Mouse (Mus musculus): Measurements from ENCODE around the gene Lce3a.

Lce3a gene

DNA sequence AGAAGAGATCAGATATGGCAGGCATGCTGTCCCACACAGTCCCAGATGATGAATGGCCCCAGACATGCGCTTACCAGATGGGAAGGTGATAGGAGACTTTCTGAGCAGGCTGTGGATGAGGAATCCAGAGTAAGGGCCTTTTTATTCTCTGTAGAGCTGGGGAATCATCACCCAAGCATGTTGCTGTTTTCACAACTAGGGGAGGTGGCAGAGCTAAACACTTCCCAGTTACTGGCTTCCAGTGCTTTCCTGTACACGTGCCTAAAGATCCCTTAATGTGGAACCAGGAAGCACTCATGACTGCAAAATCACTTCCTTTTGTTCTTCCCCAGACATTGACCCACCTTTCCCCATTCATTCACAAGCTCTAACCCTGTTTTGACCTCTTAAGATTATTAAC lies at the start of gene Lce3a:
TSS of gene Lce3a (minus strand) at position 101 of the 400 bp plus-strand sequence.
- no peak for DNase-seq (ENCODE audit: extremely low read depth, insufficient read length, low spot score)

DNA sequence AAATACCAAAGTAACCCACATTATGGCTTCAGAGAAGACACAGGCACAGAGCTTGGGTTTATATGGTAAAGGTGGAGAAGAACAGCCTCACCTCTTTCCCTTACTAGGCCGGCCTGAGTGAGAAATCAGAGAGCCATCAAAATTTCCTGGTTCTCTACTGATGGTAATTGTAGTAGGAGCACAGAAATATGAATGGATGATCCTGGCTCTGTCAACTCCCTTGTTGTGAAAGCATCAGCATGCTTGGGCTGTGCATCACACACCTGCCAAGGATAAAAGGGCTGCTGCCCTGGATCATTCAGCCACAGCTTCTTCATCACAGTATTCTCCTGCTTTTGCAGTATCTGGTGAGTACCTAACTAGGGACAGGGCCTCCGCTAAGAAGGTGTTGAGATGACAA lies 40.7 kb upstream of the Lce3a start, which contains the start of gene Lce3e:
TSS of gene Lce3e (plus strand) at position 301 of the 400 bp plus-strand sequence.
- DNase-seq (ENCODE audit: extremely low read depth, insufficient read length, low spot score) = no peak

DNA sequence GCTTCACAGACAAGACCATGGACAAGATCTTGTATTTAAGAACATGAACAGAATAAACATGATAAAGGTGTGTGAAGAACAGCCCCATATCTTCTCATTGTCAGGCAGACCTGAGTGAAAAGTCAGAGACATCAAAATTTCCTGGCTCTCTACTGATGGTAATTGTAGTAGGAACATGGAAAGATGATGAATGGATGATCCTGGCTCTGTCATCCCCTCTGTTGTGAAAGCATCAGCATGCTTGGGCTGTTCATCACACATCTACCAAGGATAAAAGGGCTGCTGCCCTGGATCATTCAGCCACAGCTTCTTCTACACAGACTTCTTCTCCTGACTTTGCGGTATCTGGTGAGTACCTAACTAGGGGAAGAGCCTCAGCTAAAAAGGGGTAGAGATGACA lies 31.1 kb upstream of the Lce3a start, which contains the start of gene Lce3d:
TSS of gene Lce3d (plus strand) at position 301 of the 400 bp plus-strand sequence.
- DNase-seq (ENCODE audit: extremely low read depth, insufficient read length, low spot score) = no peak

DNA sequence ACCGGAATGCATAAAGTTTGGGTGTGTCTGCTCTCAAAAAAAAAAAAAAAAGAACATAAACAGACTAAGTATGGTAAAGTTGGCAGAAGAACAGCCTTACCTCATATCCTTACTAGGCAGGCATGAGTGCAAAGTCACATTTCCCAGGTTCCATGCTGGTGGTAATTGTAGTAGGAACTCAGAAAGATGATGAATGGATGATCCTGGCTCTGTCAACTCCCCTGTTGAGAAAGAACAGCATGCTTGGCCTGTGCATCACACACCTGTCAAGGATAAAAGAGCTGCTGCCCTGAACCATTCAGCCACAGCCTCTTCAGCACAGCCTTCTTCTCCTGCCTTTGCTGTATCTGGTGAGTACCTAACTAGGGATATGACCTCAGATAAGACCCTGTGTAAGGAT lies 18.2 kb upstream of the Lce3a start, which contains the start of gene Lce3c:
TSS of gene Lce3c (plus strand) at position 301 of the 400 bp plus-strand sequence.
- no peak for DNase-seq (ENCODE audit: extremely low read depth, insufficient read length, low spot score)

DNA sequence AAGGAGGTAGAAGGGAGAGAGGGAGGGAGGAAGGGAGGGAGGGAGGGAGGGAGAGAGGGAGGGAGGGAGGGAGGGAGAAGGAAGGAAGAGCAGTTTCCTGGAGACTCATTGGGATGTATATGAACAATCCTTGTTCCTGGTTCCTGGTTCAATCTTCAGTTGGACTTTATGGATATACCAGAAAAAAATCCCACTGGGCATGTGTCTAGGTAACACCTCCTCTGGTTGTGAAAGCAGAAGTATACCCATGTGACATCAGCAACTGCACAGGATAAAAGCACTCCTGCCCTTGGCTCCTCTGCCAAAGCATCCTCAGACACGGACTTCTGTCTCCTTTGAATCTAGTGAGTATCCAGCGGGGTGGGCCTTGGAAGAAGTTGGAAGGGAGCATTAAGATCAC lies 6.6 kb upstream of the Lce3a start, which contains the start of gene Lce3b:
TSS of gene Lce3b (plus strand) at position 301 of the 400 bp plus-strand sequence.
- no peak for DNase-seq (ENCODE audit: extremely low read depth, insufficient read length, low spot score)

DNA sequence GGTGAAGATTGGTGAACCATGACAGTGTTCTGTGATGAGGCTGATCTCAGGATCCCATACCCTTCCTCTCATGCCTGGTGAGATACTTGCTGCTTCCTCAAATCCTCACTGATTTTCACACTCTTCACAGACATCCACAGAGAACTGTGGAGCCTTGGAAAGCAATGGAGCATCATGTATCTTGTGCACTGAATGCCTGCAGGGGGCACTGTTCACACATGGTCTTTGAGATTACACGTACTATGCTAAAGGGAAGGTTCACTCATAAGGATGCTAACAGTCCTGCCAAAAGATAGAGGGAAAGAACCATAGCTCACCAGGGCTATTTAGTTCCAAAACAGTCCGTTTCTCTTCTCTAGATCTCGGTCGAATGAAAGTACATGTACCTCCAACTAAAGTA lies 5.7 kb downstream of the Lce3a start:
- DNase-seq (ENCODE audit: extremely low read depth, insufficient read length, low spot score) = no peak

DNA sequence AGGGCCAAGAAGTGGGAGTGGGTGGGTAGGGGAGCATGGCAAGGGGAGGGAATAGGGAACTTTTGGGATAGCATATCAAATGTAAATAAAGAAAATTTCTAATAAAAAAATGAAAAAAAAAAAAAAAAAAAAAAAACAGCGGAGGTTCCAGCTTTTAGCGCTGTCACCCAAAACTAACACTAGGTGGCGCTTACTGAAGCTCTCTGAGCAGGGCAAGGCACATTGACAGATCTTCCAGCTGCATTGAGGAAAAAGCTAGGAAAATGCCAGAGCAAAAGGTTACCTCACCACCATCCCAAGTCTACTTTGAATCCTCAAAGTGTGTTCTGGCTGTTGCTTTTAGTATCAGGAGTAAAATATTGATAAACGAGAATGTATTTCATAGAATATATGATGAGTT lies 18.5 kb downstream of the Lce3a start:
- DNase-seq (ENCODE audit: extremely low read depth, insufficient read length, low spot score) = no peak

DNA sequence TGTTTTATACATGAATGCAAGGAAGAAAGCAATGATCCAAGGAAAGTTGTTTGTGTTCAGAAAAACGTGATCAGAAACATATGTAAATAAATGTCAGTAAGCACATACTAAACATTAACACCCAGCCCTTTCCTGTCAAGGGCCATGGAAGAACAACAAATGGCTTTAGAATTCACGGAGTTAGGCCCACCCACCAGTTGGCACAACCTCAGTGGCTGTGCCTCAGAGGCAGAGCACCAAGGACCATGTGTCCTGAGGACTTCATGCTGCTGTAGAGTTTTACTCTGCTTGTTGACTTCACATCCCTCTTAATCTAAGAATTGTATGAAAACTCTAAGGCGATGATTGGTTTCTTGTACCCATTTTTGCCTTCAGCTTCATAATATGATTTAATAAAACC lies 20.8 kb downstream of the Lce3a start:
- DNase-seq (ENCODE audit: extremely low read depth, insufficient read length, low spot score) = no peak

DNA sequence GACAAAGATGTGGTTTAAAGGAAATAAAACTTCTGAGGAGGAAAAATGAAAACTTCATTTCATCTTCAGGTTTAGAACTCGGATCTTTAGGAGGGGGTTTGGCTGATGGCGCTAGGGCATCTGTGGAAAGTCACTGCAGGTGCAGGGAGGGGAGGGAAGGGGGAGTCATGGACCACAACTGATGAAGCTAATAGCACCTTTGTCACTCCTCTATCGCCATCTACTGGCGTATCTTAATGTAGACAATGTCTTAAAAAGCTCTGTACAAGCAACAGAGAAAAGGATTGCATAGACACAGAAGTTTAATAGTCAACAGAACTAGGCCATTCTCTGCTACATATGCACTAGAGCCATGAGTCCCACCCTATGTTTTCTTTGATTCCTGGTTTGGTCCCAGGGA lies 22.4 kb downstream of the Lce3a start:
- no peak for DNase-seq (ENCODE audit: extremely low read depth, insufficient read length, low spot score)

DNA sequence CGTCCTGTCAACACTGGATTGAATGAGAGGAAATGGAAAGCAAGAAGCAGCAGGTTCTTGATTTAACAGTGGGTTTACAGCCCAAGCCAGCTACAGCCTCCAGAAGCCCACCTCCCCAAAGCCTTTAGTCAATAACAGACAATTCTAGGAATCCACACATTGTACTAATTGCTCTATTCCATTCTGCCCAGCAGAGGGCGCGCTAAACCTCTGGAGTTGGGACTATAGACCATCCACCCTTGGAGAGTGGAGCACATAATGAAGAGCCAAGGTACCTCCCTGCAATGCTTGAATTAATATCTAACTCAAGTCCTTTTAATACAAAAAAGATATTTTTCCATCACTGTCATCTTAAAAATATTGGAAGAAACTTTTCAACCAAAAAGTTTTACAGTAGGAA lies 23.0 kb downstream of the Lce3a start:
- no peak for DNase-seq (ENCODE audit: extremely low read depth, insufficient read length, low spot score)

DNA sequence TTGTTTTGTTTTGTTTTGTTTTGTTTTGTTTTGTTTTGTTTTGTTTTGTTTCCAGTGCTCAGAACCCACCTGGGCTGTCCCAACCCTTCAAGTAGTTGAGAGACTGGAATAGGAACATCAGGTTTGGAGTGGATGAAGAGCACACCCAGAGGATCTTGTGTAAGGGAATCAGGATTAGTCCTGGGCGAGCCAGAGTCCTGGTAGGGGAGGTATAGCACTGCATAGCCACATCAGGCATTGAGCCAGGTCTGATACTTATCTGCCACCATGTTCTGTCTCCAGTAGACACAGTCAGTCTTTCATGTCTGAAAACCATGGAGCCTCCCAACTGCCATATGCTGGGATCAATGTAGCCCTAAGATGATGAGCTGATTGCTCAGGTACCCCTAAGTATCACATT lies 31.5 kb downstream of the Lce3a start:
- DNase-seq (ENCODE audit: extremely low read depth, insufficient read length, low spot score) = no peak

DNA sequence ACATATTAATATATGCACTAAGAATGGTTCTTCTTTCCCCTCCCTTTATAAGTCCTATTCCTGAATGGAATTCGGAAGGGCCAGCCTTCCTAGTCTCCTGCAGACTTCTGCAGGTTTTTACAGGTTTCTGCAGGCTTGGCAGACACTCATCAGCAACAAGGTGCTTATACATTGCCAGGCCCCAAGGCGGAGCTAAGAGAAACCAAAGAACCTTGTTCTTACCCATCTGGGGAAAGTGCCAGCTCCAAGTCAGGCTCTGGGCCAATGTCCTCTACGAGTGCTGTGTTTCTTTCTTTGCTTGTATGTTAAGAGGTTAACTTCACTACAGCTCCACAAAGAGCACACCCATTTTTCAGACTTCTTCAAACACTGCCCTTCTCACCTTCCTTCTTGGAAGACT lies 32.0 kb downstream of the Lce3a start:
- no peak for DNase-seq (ENCODE audit: extremely low read depth, insufficient read length, low spot score)
